Mouse (Mus musculus) erythroblast, embryonic 14.5 days (primary cell): ENCODE data around the gene Strn. TPM values are rescaled to one million over a fixed set of nuclear protein-coding genes. Genes with fewer than 3 reads are reported as not detected.
"Not testable (repeated sequence)": the region's sequence is repeated elsewhere in the genome, so short reads cannot be mapped to it uniquely, and the experiment has no call there.

Source experiments
- H3K27me3 ChIP-seq: 2 replicates; pipeline ENCODE4 v1.6.1; 2012; ENCODE audit warnings: inconsistent platforms; ENCODE audit not compliant: control insufficient read depth
- H3K36me3 ChIP-seq: 2 replicates; pipeline ENCODE4 v1.6.1; 2012; ENCODE audit warnings: mild to moderate bottlenecking, inconsistent platforms; ENCODE audit not compliant: control insufficient read depth
- H3K4me1 ChIP-seq: 2 replicates; pipeline ENCODE4 v1.6.1; 2012; ENCODE audit warnings: inconsistent platforms; ENCODE audit not compliant: control insufficient read depth
- H3K4me3 ChIP-seq: replicated peaks from 2 replicates; pipeline ENCODE3; 2012; ENCODE audit warnings: moderate library complexity, mild to moderate bottlenecking, inconsistent platforms
- H3K9me3 ChIP-seq: 2 replicates; pipeline ENCODE4 v1.6.1; 2012; ENCODE audit warnings: low read length, inconsistent platforms, mixed read lengths; ENCODE audit not compliant: control insufficient read depth
- GATA1 ChIP-seq: IDR thresholded peaks from 2 replicates; pipeline ENCODE4 v1.6.1; 2012; ENCODE audit warnings: low read length, inconsistent platforms, mixed read lengths
- TAL1 ChIP-seq: IDR thresholded peaks from 3 replicates; pipeline ENCODE4 v1.6.1; 2012; ENCODE audit warnings: low read length, inconsistent platforms, mixed read lengths
- polyA plus RNA-seq: library from polyadenylated mRNA; stranded (reverse); fragments of >175 nt; gene quantifications from 2 replicates; pipeline ENCODE4 v1.2.3, GENCODE M21; 2012

Strn gene
- polyA plus RNA-seq, 1 experiment, result 0.07 TPM

DNA sequence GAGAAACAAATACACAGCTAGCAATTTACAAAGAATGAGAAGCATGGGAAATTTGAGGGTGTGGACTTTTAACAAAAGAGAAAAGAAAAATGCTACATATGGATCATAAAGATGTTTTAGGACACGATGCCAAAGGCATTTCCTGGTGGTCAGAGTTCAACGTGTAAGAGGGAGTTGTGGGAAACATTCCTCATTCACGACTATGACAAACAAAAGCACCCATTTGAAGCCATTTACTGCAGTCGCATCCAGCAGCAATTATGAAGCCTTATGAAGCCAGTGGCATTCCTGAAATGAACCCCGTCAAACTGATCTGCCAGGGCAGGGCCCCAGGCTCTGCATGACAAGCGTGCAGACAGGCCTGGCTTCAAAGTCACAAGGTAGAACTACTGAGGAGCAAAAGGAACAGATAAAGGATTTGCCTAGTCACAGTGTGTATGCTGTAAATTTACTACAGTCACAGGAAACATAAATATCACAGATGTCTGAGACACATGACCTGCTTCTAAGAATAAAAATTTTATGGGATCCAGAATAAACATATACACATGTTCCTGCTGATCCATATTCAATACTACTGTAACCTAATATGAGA lies 12.4 kb downstream of the Strn start:
- no peaks in the 10 kb centered on the region for H3K9me3 ChIP-seq
- no peak for TF ChIP-seq GATA1
- no peak for TF ChIP-seq TAL1
- H3K4me3 ChIP-seq, result no peak overlapping the region
- H3K36me3 ChIP-seq, result no peaks in the 10 kb centered on the region; the same call in 1 of the 2 replicates
- H3K4me1 ChIP-seq, result peaks cover 25% of the 10 kb centered on the region
- no peaks in the 10 kb centered on the region for H3K27me3 ChIP-seq

DNA sequence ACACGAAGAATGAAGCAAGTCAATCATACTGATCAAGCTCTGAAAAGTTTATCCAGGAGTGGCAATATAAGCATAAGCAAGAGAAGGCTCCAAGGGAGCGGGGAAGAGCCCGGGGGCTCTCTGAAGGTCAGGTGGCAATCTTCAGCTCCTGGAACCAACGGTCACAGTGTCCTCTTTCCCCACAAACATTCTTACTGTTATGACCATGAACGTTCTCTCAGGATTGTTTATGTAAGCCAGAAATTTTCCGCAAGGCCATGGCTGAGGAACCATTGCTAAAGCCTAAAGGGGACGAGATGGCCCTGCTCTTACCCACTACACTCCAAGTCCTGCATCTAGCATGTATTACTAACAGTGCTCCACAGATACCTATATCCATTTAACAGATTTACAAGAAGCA lies 15.3 kb downstream of the Strn start:
- no peaks in the 10 kb centered on the region for H3K27me3 ChIP-seq
- H3K36me3 ChIP-seq, result peaks cover 5% of the 10 kb centered on the region
- TF ChIP-seq TAL1, result no peak
- no peak for TF ChIP-seq GATA1
- no peak overlapping the region for H3K4me3 ChIP-seq
- peaks cover 23% of the 10 kb centered on the region for H3K4me1 ChIP-seq
- peaks cover 4% of the 10 kb centered on the region for H3K9me3 ChIP-seq

DNA sequence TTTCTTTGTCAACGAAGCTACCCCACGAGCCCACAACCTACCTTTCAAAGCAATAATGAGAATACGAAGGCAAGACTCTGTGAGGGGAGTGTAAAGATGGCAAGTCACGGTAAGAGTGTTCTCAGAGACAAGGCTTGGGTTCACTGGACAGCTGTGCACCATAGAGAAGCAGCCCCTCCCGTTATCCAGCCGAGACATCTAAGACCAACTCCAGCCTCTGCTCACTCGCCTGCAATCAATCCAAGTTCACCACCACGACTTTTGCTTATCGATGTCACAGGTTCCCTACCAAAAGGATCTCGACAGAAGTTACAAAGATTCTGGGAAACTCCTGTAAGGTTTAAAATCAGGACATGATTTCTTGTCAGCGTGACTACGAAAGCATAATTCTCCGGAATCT lies 17.9 kb downstream of the Strn start:
- TF ChIP-seq GATA1 (no peak), TAL1 (no peak)

DNA sequence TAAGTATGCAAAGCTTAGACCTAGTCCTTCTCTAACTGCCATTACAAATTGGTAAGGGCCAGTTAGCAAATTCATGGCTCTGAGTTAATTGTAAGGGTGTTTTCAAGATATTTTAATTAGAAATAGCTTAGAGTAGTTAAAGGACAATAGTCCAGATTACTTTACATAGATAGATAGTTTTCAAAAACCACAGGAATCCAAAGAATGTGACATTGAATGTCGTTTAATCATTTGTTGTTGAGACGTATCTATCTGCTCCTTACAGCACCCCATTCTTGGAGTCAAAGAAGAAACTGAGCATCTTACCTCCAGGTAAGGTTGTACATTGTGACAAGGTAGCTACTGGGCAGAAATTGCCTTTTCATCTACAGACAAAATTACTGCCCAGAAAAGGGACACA lies 26.7 kb downstream of the Strn start:
- no peak overlapping the region for H3K4me3 ChIP-seq
- peaks cover 6% of the 10 kb centered on the region for H3K36me3 ChIP-seq
- H3K9me3 ChIP-seq, result peaks cover 3% of the 10 kb centered on the region
- H3K27me3 ChIP-seq, result no peaks in the 10 kb centered on the region
- H3K4me1 ChIP-seq, result no peaks in the 10 kb centered on the region
- TF ChIP-seq GATA1, result no peak
- no peak for TF ChIP-seq TAL1

More for the DNA sequence above, 17.9 kb downstream of the Strn start:
- Histone ChIP-seq H3K4me1 (peaks cover 7% of the 10 kb centered on the region), H3K4me3 (no peak overlapping the region), H3K9me3 (peaks cover 4% of the 10 kb centered on the region), H3K27me3 (no peaks in the 10 kb centered on the region), H3K36me3 (peaks cover 5% of the 10 kb centered on the region)

DNA sequence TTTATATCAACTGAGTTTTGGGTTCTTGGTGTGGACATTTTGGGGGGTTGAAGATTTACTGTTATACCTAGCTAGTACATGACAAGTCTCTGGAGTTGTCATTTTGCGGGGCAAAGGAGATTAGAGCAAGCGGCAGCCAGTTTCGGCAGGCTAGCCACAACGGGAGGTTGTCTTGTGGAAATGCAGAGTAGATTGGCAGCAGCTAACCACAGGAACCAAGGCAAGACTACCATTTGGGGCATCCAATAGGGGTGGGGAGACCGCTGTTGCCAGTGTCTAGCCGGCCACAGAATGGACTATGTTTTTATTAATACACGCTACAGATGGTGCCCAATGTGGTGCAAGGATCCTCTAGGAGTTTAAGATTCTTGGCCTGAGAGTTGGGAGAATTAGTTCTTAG lies 28.6 kb downstream of the Strn start:
- Histone ChIP-seq H3K9me3 (peaks cover 3% of the 10 kb centered on the region), H3K36me3 (peaks cover 6% of the 10 kb centered on the region), H3K4me3 (no peak overlapping the region), H3K4me1 (no peaks in the 10 kb centered on the region), H3K27me3 (no peaks in the 10 kb centered on the region)
- TF ChIP-seq GATA1 (no peak), TAL1 (no peak)

DNA sequence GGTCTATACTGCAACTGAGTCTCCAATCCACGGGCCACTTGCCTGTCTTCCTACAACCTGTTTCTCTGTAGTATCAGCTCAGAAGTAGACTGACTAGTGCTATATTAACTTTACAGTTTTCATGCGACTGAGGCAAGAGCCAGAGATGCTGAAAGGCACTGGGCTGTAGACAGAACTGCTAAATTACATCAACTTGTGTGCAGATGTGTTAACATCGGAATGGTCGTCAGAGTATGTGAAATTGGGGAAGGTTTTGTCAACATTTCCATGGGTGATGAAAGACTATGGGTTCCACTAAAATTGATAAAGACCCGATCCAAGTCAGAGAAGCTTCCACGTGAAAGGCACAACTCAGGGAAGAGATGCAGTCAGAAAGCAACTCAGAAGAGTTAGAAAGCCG lies 34.0 kb downstream of the Strn start:
- peaks cover 15% of the 10 kb centered on the region for H3K36me3 ChIP-seq
- TF ChIP-seq TAL1, result no peak
- TF ChIP-seq GATA1, result no peak
- no peak overlapping the region for H3K4me3 ChIP-seq
- H3K9me3 ChIP-seq, result peaks cover 3% of the 10 kb centered on the region
- peaks cover 2% of the 10 kb centered on the region; the same call in 1 of the 2 replicates for H3K4me1 ChIP-seq
- H3K27me3 ChIP-seq, result no peaks in the 10 kb centered on the region

DNA sequence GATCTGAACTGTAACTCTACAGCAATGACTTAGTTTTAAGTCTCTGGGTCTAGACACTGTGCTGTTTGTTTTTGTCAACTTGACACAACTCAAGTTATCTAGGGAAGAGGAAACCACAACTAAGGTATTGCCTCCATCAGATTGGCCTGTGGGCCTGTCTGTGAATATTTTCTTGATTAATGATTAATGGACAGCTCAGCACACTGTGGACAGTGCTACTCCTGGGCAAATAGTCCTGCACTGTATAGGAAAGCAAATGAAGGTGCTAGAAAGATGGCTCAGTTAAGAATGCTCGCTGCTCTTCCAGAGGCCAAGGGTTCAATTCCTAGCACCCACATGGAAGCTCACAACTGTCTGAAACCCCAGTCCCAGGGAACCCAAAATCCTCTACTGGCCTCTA lies 38.0 kb downstream of the Strn start:
- TF ChIP-seq TAL1 (no peak), GATA1 (no peak)
- no peaks in the 10 kb centered on the region for H3K27me3 ChIP-seq
- no peaks in the 10 kb centered on the region for H3K9me3 ChIP-seq
- H3K4me1 ChIP-seq, result peaks cover 8% of the 10 kb centered on the region
- no peak overlapping the region for H3K4me3 ChIP-seq
- peaks cover 13% of the 10 kb centered on the region for H3K36me3 ChIP-seq

DNA sequence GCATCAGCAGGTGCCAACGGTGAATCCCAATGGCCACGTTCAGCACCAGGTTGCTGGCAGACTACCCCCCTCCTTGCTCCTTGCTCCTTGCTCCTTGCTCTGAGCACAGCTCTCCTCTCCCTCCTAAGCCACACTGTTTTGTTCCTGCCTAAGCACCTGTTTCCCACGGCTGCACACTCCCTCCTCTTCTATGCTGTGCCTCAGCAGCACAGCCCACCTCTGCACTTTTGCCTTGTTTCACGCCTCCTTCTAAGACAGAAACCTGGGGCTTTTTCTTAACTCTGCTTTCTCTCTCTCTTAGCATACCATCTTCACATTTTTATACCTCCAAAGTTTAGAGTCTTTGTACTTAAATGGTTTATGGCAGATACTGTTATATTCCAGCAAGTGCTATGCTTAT lies 39.5 kb downstream of the Strn start:
- TF ChIP-seq TAL1 (no peak), GATA1 (no peak)
- Histone ChIP-seq H3K4me3 (no peak overlapping the region), H3K4me1 (peaks cover 8% of the 10 kb centered on the region), H3K27me3 (no peaks in the 10 kb centered on the region), H3K36me3 (peaks cover 13% of the 10 kb centered on the region), H3K9me3 (no peaks in the 10 kb centered on the region)

DNA sequence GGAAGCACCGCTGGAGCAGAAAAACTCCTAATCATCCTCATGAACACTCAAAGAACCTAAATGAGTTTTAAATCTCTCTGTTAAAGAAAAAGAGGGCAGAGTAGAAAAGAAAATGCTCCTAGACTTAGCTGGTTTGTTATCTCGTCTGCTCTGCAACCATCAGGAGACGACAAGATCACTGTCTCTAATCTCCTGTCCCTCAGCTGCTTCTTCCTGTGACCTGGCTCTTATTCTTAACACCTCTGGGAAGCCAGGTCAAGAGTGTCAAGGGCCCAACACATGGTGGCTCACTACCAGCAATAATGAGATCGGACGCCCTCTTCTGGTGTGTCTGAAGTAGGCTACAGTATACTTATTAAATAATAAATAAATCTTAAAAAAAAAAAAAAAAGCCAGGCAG lies 40.1 kb downstream of the Strn start:
- H3K27me3 ChIP-seq, result no peaks in the 10 kb centered on the region
- peaks cover 13% of the 10 kb centered on the region for H3K36me3 ChIP-seq
- H3K4me1 ChIP-seq, result peaks cover 8% of the 10 kb centered on the region
- H3K4me3 ChIP-seq, result no peak overlapping the region
- TF ChIP-seq TAL1 (no peak), GATA1 (no peak)
- H3K9me3 ChIP-seq, result no peaks in the 10 kb centered on the region

DNA sequence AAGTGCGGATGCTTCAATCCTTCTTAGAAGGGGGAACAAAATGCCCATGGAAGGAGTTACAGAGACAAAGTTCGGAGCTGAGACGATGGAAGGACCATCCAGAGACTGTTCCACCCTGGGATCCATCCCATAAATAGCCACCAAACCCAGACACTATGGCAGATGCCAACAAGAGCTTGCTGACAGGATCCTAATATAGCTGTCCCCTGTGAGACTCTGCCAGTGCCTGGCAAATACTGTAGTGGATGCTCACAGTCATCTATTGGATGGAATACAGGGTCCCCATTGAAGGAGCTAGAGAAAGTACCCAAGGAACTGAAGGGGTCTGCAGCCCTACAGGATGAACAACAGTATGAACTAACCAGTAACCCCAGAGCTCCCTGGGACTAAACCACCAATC lies 47.8 kb downstream of the Strn start:
- not testable (repeated sequence) for H3K4me3 ChIP-seq, H3K27me3 ChIP-seq, H3K4me1 ChIP-seq

More for the DNA sequence above, 47.8 kb downstream of the Strn start:
- H3K36me3 ChIP-seq, result peaks cover 20% of the 10 kb centered on the region
- H3K9me3 ChIP-seq, result not testable (repeated sequence)
